Mouse (Mus musculus) splenic B cell, adult 2 months (primary cell): ENCODE measurements around the gene Ssbp4.

ENCODE experiments used
- DNase-seq: peaks from one replicate; pipeline ENCODE4 v3.0.0-alpha.2; 2011; ENCODE audit warnings: low read depth, low spot score
- H3K27me3 ChIP-seq: 2 replicates; pipeline ENCODE4 v1.6.1; 2012; ENCODE audit warnings: mild to moderate bottlenecking, low read length, moderate library complexity, mixed read lengths; ENCODE audit not compliant: control insufficient read depth, poor library complexity, insufficient read depth, severe bottlenecking
- H3K36me3 ChIP-seq: 2 replicates; pipeline ENCODE4 v1.6.1; 2012; ENCODE audit warnings: mild to moderate bottlenecking, low read length, moderate library complexity, mixed read lengths; ENCODE audit not compliant: control insufficient read depth, poor library complexity, insufficient read depth, severe bottlenecking

Ssbp4 gene

GRCm38 (mm10) chr8:70606780-70607602, 1.7 kb downstream of the Ssbp4 start:
- Histone ChIP-seq H3K36me3 (no peaks in the 10 kb centered on the region), H3K27me3 (no peaks in the 10 kb centered on the region)
- no peak for DNase-seq

- Histone ChIP-seq H3K36me3 (no peaks in the 10 kb centered on the region), H3K27me3 (no peaks in the 10 kb centered on the region)
- DNase-seq = no peak
These were observed 2.5 kb downstream of the Ssbp4 start for GRCm38 (mm10) chr8:70605871-70606779.

- no peak for DNase-seq
- Histone ChIP-seq H3K36me3 (no peaks in the 10 kb centered on the region), H3K27me3 (no peaks in the 10 kb centered on the region)
These were observed 4.1 kb downstream of the Ssbp4 start for GRCm38 (mm10) chr8:70604558-70604957.

GRCm38 (mm10) chr8:70602139-70602811, 6.4 kb downstream of the Ssbp4 start:
- no peak for DNase-seq
- no peaks in the 10 kb centered on the region for H3K36me3 ChIP-seq

GRCm38 (mm10) chr8:70601271-70601649, 7.4 kb downstream of the Ssbp4 start:
- Histone ChIP-seq H3K27me3 (no peaks in the 10 kb centered on the region), H3K36me3 (no peaks in the 10 kb centered on the region)
- peak; percentile 84 for DNase-seq

More at GRCm38 (mm10) chr8:70602139-70602811, 6.4 kb downstream of the Ssbp4 start:
- no peaks in the 10 kb centered on the region for H3K27me3 ChIP-seq

GRCm38 (mm10) chr8:70600473-70601270, 8.0 kb downstream of the Ssbp4 start:
- no peaks in the 10 kb centered on the region for H3K36me3 ChIP-seq
- no peak for DNase-seq
- no peaks in the 10 kb centered on the region for H3K27me3 ChIP-seq

- no peak for DNase-seq
- Histone ChIP-seq H3K27me3 (no peaks in the 10 kb centered on the region), H3K36me3 (no peaks in the 10 kb centered on the region)
These were observed 9.0 kb downstream of the Ssbp4 start for GRCm38 (mm10) chr8:70599507-70600290.

- Histone ChIP-seq H3K36me3 (no peaks in the 10 kb centered on the region), H3K27me3 (no peaks in the 10 kb centered on the region)
- DNase-seq = no peak
These were observed 9.9 kb downstream of the Ssbp4 start for GRCm38 (mm10) chr8:70598722-70599121.

GRCm38 (mm10) chr8:70598283-70598682, 10.4 kb downstream of the Ssbp4 start:
- no peak for DNase-seq
- H3K36me3 ChIP-seq = no peaks in the 10 kb centered on the region

GRCm38 (mm10) chr8:70597417-70598272, 11.0 kb downstream of the Ssbp4 start:
- DNase-seq = no peak
- no peaks in the 10 kb centered on the region for H3K36me3 ChIP-seq
- H3K27me3 ChIP-seq = no peaks in the 10 kb centered on the region

More at GRCm38 (mm10) chr8:70598283-70598682, 10.4 kb downstream of the Ssbp4 start:
- no peaks in the 10 kb centered on the region for H3K27me3 ChIP-seq

GRCm38 (mm10) chr8:70596775-70597416, 11.8 kb downstream of the Ssbp4 start:
- no peaks in the 10 kb centered on the region for H3K27me3 ChIP-seq
- H3K36me3 ChIP-seq = no peaks in the 10 kb centered on the region
- DNase-seq = peak; percentile 43

- no peak for DNase-seq
- H3K27me3 ChIP-seq = no peaks in the 10 kb centered on the region
- H3K36me3 ChIP-seq = no peaks in the 10 kb centered on the region
These were observed 12.5 kb downstream of the Ssbp4 start for GRCm38 (mm10) chr8:70596216-70596615.
